Mouse (Mus musculus) small intestine, adult 2 months (tissue): ENCODE measurements at regions not wholly inside any gene's neighbourhood (a gene's known extent, or its start where the extent isn't known, plus 50 kb on each side); places are given as distances from the start of the nearest gene placed in this dataset.

Experiments used
- H3K27ac ChIP-seq: fragments of 200-500 bp; 2 replicates; pipeline ENCODE4 v1.5.1; 2012; ENCODE audit warnings: low read depth, low read length, control low read depth, inconsistent platforms; ENCODE audit not compliant: insufficient read depth
- H3K27me3 ChIP-seq: fragments of 200-500 bp; 2 replicates; pipeline ENCODE4 v1.6.1; 2012; ENCODE audit warnings: mild to moderate bottlenecking, moderate library complexity, low read length, inconsistent platforms; ENCODE audit not compliant: control insufficient read depth, insufficient read depth
- H3K36me3 ChIP-seq: fragments of 200-500 bp; 2 replicates; pipeline ENCODE4 v1.6.1; 2012; ENCODE audit warnings: mild to moderate bottlenecking, low read length, control low read depth, inconsistent platforms; ENCODE audit not compliant: control insufficient read depth, insufficient read depth
- H3K4me1 ChIP-seq: fragments of 200-500 bp; 2 replicates; pipeline ENCODE4 v1.6.1; 2012; ENCODE audit warnings: low read length, inconsistent platforms, mixed read lengths; ENCODE audit not compliant: control insufficient read depth, insufficient read depth, insufficient read length
- H3K4me3 ChIP-seq: fragments of 200-500 bp; 2 replicates; pipeline ENCODE4 v1.5.1; 2012; ENCODE audit warnings: low read depth, mild to moderate bottlenecking, control low read depth, inconsistent platforms, low read length, moderate library complexity
- CTCF ChIP-seq: fragments of 200-500 bp; IDR thresholded peaks from 2 replicates; pipeline ENCODE4 v1.5.1; 2012; ENCODE audit warnings: low read depth, mild to moderate bottlenecking, control low read depth, inconsistent platforms, low read length, moderate library complexity, mixed read lengths; ENCODE audit not compliant: insufficient replicate concordance, insufficient read length; ENCODE audit errors: extremely low read depth
- POLR2A ChIP-seq: fragments of 200-500 bp; IDR thresholded peaks from 2 replicates; pipeline ENCODE4 v1.6.1; 2012; ENCODE audit warnings: low read depth, mild to moderate bottlenecking, control low read depth, inconsistent platforms, low read length, moderate library complexity
- WGBS: fragments of 180-500 bp; shearing (Covaris S2); methylation state at CpG from one replicate; pipeline ENCODE4 v1.1.7; 2018; 5-methylcytosine and 5-hydroxymethylcytosine counted together

GRCm38 (mm10) chr1:107993013-107993412 is 403.2 kb downstream of the Serpinb8 start:
- TF ChIP-seq POLR2A (no peak), CTCF (no peak)
- H3K4me1 ChIP-seq: no peaks in the 10 kb centered on the region
- no peak overlapping the region for H3K27ac ChIP-seq
- no peaks in the 10 kb centered on the region for H3K36me3 ChIP-seq
- 84% methylated on average over 4 of the region's 4 CpGs for WGBS
- H3K4me3 ChIP-seq: no peak overlapping the region
- no peaks in the 10 kb centered on the region for H3K27me3 ChIP-seq

- Histone ChIP-seq H3K4me3 (no peak overlapping the region), H3K27me3 (no peaks in the 10 kb centered on the region), H3K27ac (no peak overlapping the region), H3K4me1 (no peaks in the 10 kb centered on the region), H3K36me3 (no peaks in the 10 kb centered on the region)
- no peak for TF ChIP-seq POLR2A
- TF ChIP-seq CTCF: no peak
- 78% methylated on average over 5 of the region's 5 CpGs for WGBS
These were observed 434.0 kb downstream of the Serpinb8 start for GRCm38 (mm10) chr1:108023721-108024353.

GRCm38 (mm10) chr1:108024705-108025104 is 434.9 kb downstream of the Serpinb8 start:
- H3K4me1 ChIP-seq: no peaks in the 10 kb centered on the region
- TF ChIP-seq POLR2A (no peak), CTCF (no peak)
- no peak overlapping the region for H3K4me3 ChIP-seq
- H3K27ac ChIP-seq: no peak overlapping the region
- H3K27me3 ChIP-seq: no peaks in the 10 kb centered on the region
- H3K36me3 ChIP-seq: no peaks in the 10 kb centered on the region
- WGBS: 53% methylated on average over 1 of the region's 1 CpGs

- no peaks in the 10 kb centered on the region for H3K27me3 ChIP-seq
- H3K4me1 ChIP-seq: no peaks in the 10 kb centered on the region
- no peaks in the 10 kb centered on the region for H3K36me3 ChIP-seq
- no peak overlapping the region for H3K27ac ChIP-seq
- H3K4me3 ChIP-seq: no peak overlapping the region
- TF ChIP-seq CTCF (no peak), POLR2A (no peak)
These were observed 436.7 kb downstream of the Serpinb8 start for GRCm38 (mm10) chr1:108026461-108026860.

GRCm38 (mm10) chr1:108046194-108046593 is 456.4 kb downstream of the Serpinb8 start:
- WGBS: 86% methylated on average over 4 of the region's 4 CpGs
- TF ChIP-seq CTCF (no peak), POLR2A (no peak)
- Histone ChIP-seq H3K4me3 (no peak overlapping the region), H3K27me3 (no peaks in the 10 kb centered on the region), H3K4me1 (no peaks in the 10 kb centered on the region), H3K36me3 (no peaks in the 10 kb centered on the region), H3K27ac (no peak overlapping the region)

GRCm38 (mm10) chr1:108046857-108047714 is 457.3 kb downstream of the Serpinb8 start:
- WGBS: 54% methylated on average over 5 of the region's 5 CpGs
- H3K27me3 ChIP-seq: no peaks in the 10 kb centered on the region
- TF ChIP-seq POLR2A (no peak), CTCF (no peak)

GRCm38 (mm10) chr1:108094622-108095021 is 504.8 kb downstream of the Serpinb8 start:
- Histone ChIP-seq H3K27ac (no peak overlapping the region), H3K36me3 (no peaks in the 10 kb centered on the region), H3K27me3 (no peaks in the 10 kb centered on the region), H3K4me3 (no peak overlapping the region), H3K4me1 (no peaks in the 10 kb centered on the region)
- TF ChIP-seq CTCF (no peak), POLR2A (no peak)
- 59% methylated on average over 3 of the region's 3 CpGs for WGBS

More at GRCm38 (mm10) chr1:108046857-108047714, 457.3 kb downstream of the Serpinb8 start:
- no peaks in the 10 kb centered on the region for H3K4me1 ChIP-seq
- H3K36me3 ChIP-seq: no peaks in the 10 kb centered on the region
- no peak overlapping the region for H3K27ac ChIP-seq
- no peak overlapping the region for H3K4me3 ChIP-seq

GRCm38 (mm10) chr1:108102607-108103006 is 512.8 kb downstream of the Serpinb8 start:
- Histone ChIP-seq H3K27ac (no peak overlapping the region), H3K4me1 (no peaks in the 10 kb centered on the region), H3K36me3 (no peaks in the 10 kb centered on the region), H3K4me3 (no peak overlapping the region), H3K27me3 (no peaks in the 10 kb centered on the region)
- WGBS: 74% methylated on average over 2 of the region's 2 CpGs
- TF ChIP-seq POLR2A: no peak
